Mouse (Mus musculus) lung, embryonic 15.5 days (tissue): ENCODE results near the gene Snx29. TPM values are rescaled to one million over a fixed set of nuclear protein-coding genes. Genes with fewer than 3 reads are reported as not detected.

Source experiments
- ATAC-seq: fragments of 200-750 bp; cut with Nextera tagmentation; 2 replicates; pipeline ENCODE4 v1.8.0; 2017; ENCODE audit warnings: moderate number of reproducible peaks, borderline replicate concordance; ENCODE audit not compliant: low FRiP score, low TSS enrichment; ENCODE audit errors: extremely low read depth
- H3K27ac ChIP-seq: fragments of 300-500 bp; sonication (generic); 2 replicates; pipeline ENCODE4 v1.5.1; 2015; ENCODE audit warnings: moderate library complexity, mild to moderate bottlenecking, inconsistent platforms
- H3K27me3 ChIP-seq: fragments of 300-500 bp; sonication (generic); 2 replicates; pipeline ENCODE4 v1.6.1; 2015; ENCODE audit warnings: inconsistent platforms
- H3K36me3 ChIP-seq: fragments of 300-500 bp; sonication (generic); 2 replicates; pipeline ENCODE4 v1.6.1; 2015; ENCODE audit warnings: inconsistent platforms
- H3K4me1 ChIP-seq: fragments of 300-500 bp; sonication (generic); 2 replicates; pipeline ENCODE4 v1.6.1; 2015; ENCODE audit warnings: inconsistent platforms
- H3K4me2 ChIP-seq: fragments of 300-500 bp; sonication (generic); 2 replicates; pipeline ENCODE4 v1.6.1; 2015; ENCODE audit warnings: inconsistent platforms, mild to moderate bottlenecking, moderate library complexity
- H3K4me3 ChIP-seq: fragments of 300-500 bp; sonication (generic); 2 replicates; pipeline ENCODE4 v1.5.1; 2015; ENCODE audit warnings: mild to moderate bottlenecking, inconsistent platforms
- H3K9ac ChIP-seq: fragments of 300-500 bp; sonication (generic); 2 replicates; pipeline ENCODE4 v1.6.1; 2015; ENCODE audit warnings: inconsistent platforms
- H3K9me3 ChIP-seq: fragments of 300-500 bp; sonication (generic); 2 replicates; pipeline ENCODE4 v1.6.1; 2016; ENCODE audit warnings: inconsistent platforms
- WGBS: fragments of 180-500 bp; shearing (Covaris S2); methylation state at CpG from one replicate; pipeline ENCODE4 v1.1.7; 2015; 5-methylcytosine and 5-hydroxymethylcytosine counted together
- polyA plus RNA-seq: library from polyadenylated mRNA; unstranded; fragments of >200 nt; fragmentation: Nextera tagmentation; extraction: Ambion mirVana; gene quantifications from 2 replicates; pipeline ENCODE4 v1.2.1, GENCODE M21; 2015

The Snx29 gene
- polyA plus RNA-seq, 1 experiment from 2014 or later = 12.6 TPM

DNA sequence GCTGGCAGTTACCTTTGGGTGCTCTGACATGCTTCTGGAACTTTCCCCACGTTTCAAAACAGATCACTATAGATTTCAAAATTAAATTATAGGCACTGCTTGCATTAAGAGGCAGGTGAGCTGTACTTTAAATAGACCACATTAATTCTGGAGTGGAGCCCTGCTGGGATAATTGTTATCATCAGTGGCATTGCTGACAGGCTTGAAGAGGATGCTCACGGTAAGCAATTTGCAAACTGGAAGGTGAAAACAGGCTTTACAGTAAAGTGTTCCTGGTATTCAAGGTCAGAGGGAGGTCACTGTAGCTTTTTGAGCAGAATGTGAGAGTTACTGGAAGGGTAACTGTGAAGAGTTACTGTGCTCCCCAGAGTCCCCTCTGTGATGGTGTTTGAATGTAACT lies 66.6 kb downstream of the Snx29 start:
- Histone ChIP-seq H3K36me3 (no peaks in the 10 kb centered on the region), H3K27ac (no peak overlapping the region), H3K4me3 (no peak overlapping the region), H3K4me1 (no peaks in the 10 kb centered on the region), H3K9me3 (no peaks in the 10 kb centered on the region), H3K27me3 (no peaks in the 10 kb centered on the region), H3K4me2 (no peak overlapping the region), H3K9ac (no peak overlapping the region)
- 33% methylated on average over 2 of the region's 2 CpGs for WGBS
- no peak for ATAC-seq

- no peak for ATAC-seq
- 51% methylated on average over 2 of the region's 2 CpGs for WGBS
Observed at GRCm38 (mm10) chr16:11396570-11396969, 73.9 kb downstream of the Snx29 start.

GRCm38 (mm10) chr16:11399386-11399785 lies 76.7 kb downstream of the Snx29 start:
- H3K36me3 ChIP-seq = 0 out of 2 replicates have a peak, but pooled peaks cover 4% of the 10 kb centered on the region
- ATAC-seq = no peak

More at GRCm38 (mm10) chr16:11396570-11396969, 73.9 kb downstream of the Snx29 start:
- H3K9me3 ChIP-seq = no peaks in the 10 kb centered on the region
- H3K36me3 ChIP-seq = no peaks in the 10 kb centered on the region
- no peak overlapping the region for H3K4me3 ChIP-seq
- no peak overlapping the region for H3K4me2 ChIP-seq
- H3K4me1 ChIP-seq = no peaks in the 10 kb centered on the region
- H3K9ac ChIP-seq = no peak overlapping the region
- H3K27me3 ChIP-seq = no peaks in the 10 kb centered on the region
- no peak overlapping the region for H3K27ac ChIP-seq

GRCm38 (mm10) chr16:11399845-11400565 lies 77.3 kb downstream of the Snx29 start:
- Histone ChIP-seq H3K4me1 (no peaks in the 10 kb centered on the region), H3K36me3 (0 out of 2 replicates have a peak, but pooled peaks cover 4% of the 10 kb centered on the region)

More at GRCm38 (mm10) chr16:11399386-11399785, 76.7 kb downstream of the Snx29 start:
- H3K9ac ChIP-seq = no peak overlapping the region
- H3K27me3 ChIP-seq = no peaks in the 10 kb centered on the region
- WGBS = 88% methylated on average over 4 of the region's 4 CpGs
- no peak overlapping the region for H3K4me3 ChIP-seq
- no peak overlapping the region for H3K4me2 ChIP-seq
- H3K9me3 ChIP-seq = no peaks in the 10 kb centered on the region
- H3K4me1 ChIP-seq = no peaks in the 10 kb centered on the region
- no peak overlapping the region for H3K27ac ChIP-seq

DNA sequence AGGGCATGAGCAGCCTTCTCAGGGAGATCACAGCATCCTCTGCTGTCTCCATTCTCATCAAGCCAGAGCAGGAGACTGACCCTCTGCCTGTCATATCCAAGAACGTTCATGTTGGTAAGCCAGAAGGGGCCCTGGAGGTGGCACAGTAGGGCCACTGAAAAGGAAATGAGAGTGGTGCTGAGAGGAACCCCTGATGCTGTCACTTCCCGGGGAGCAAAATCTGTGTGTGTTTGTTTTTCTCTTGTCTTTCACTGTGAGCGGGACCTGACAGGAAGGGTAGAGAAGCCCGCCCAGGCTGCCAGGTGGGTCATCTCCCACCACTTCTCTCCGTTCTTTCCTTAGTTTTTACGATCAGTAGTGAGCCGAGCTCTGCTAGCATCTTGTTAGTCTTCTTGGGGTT lies 78.2 kb downstream of the Snx29 start:
- no peaks in the 10 kb centered on the region for H3K27me3 ChIP-seq
- 46% methylated on average over 7 of the region's 7 CpGs for WGBS
- no peak overlapping the region for H3K4me2 ChIP-seq
- no peak overlapping the region for H3K9ac ChIP-seq
- H3K9me3 ChIP-seq = no peaks in the 10 kb centered on the region
- no peak overlapping the region for H3K27ac ChIP-seq
- H3K4me1 ChIP-seq = no peaks in the 10 kb centered on the region
- no peak overlapping the region for H3K4me3 ChIP-seq
- H3K36me3 ChIP-seq = 0 out of 2 replicates have a peak, but pooled peaks cover 4% of the 10 kb centered on the region
- ATAC-seq = no peak

More at GRCm38 (mm10) chr16:11399845-11400565, 77.3 kb downstream of the Snx29 start:
- no peak overlapping the region for H3K9ac ChIP-seq
- no peak for ATAC-seq
- no peak overlapping the region for H3K4me3 ChIP-seq
- no peak overlapping the region for H3K27ac ChIP-seq
- WGBS = 89% methylated on average over 6 of the region's 6 CpGs
- H3K27me3 ChIP-seq = no peaks in the 10 kb centered on the region
- no peaks in the 10 kb centered on the region for H3K9me3 ChIP-seq
- H3K4me2 ChIP-seq = no peak overlapping the region

DNA sequence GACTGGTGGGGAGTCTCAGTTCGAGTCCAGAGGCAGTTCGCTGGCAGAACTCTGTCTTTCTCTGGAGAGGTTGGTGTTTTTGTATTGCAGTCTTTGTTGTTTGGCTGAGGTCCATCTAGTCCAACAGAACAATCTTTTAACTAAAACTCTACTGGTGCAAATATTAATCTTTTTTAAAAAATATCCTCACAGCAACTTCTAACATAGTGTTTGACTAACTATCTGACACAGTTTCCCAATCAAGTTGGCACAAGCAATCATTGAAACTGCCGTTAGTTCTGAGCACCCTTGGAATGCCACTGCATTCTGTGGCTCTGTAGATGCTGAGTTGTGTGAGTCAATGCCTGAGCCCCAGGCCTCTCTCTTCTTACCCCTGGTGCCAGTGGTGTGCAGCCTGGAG lies 82.5 kb downstream of the Snx29 start:
- no peaks in the 10 kb centered on the region for H3K9me3 ChIP-seq
- no peaks in the 10 kb centered on the region for H3K27me3 ChIP-seq
- peaks cover 9% of the 10 kb centered on the region for H3K4me1 ChIP-seq
- 70% methylated on average over 3 of the region's 3 CpGs for WGBS
- no peak for ATAC-seq
- 0 out of 2 replicates have a peak, but pooled peaks cover 4% of the 10 kb centered on the region for H3K36me3 ChIP-seq
- no peak overlapping the region for H3K4me3 ChIP-seq
- no peak overlapping the region for H3K9ac ChIP-seq
- H3K4me2 ChIP-seq = no peak overlapping the region
- H3K27ac ChIP-seq = no peak overlapping the region

- H3K27me3 ChIP-seq = no peaks in the 10 kb centered on the region
- H3K4me3 ChIP-seq = no peak overlapping the region
- H3K9me3 ChIP-seq = no peaks in the 10 kb centered on the region
- WGBS = 87% methylated on average over 5 of the region's 5 CpGs
- no peak overlapping the region for H3K27ac ChIP-seq
- 0 out of 2 replicates have a peak, but pooled peaks cover 4% of the 10 kb centered on the region for H3K36me3 ChIP-seq
- H3K4me2 ChIP-seq = no peak overlapping the region
- ATAC-seq = no peak
- H3K9ac ChIP-seq = no peak overlapping the region
- H3K4me1 ChIP-seq = peaks cover 9% of the 10 kb centered on the region
Observed at GRCm38 (mm10) chr16:11406201-11406600, 83.5 kb downstream of the Snx29 start.

DNA sequence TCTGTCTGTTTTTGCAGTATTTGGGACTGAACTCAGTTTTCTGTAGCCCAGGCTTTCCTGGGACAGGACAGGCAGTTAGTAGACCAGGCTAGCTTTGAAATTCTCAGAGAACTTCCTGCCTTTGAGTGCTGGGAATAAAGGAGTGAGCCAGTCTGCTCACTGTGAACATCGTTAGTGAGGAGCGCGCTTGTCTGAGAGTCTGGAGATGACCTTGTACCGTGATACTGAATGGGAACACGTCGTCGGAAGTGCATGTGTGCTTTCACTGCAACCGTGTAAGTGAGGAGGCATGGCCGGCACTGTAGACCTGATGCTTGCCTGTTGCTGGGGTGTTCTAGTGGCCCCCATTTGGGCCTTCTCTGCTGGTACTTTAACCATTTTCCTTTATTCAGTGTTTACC lies 83.9 kb downstream of the Snx29 start:
- 0 out of 2 replicates have a peak, but pooled peaks cover 4% of the 10 kb centered on the region for H3K36me3 ChIP-seq
- no peak overlapping the region for H3K27ac ChIP-seq
- no peak for ATAC-seq
- H3K9me3 ChIP-seq = no peaks in the 10 kb centered on the region
- no peak overlapping the region for H3K4me3 ChIP-seq
- WGBS = 78% methylated on average over 9 of the region's 9 CpGs
- H3K9ac ChIP-seq = no peak overlapping the region
- H3K4me2 ChIP-seq = no peak overlapping the region
- H3K4me1 ChIP-seq = peaks cover 9% of the 10 kb centered on the region
- H3K27me3 ChIP-seq = no peaks in the 10 kb centered on the region

GRCm38 (mm10) chr16:11407932-11408620 lies 85.4 kb downstream of the Snx29 start:
- peak; percentile 57; the same call in 1 of the 2 replicates for ATAC-seq
- WGBS = 51% methylated on average over 8 of the region's 8 CpGs
- Histone ChIP-seq H3K9me3 (no peaks in the 10 kb centered on the region), H3K27me3 (no peaks in the 10 kb centered on the region), H3K4me1 (peaks cover 9% of the 10 kb centered on the region), H3K36me3 (no peaks in the 10 kb centered on the region), H3K27ac (peak overlapping the region; percentile 74; the same call in 1 of the 2 replicates), H3K4me3 (no peak overlapping the region), H3K4me2 (no peak overlapping the region; the same call in 1 of the 2 replicates), H3K9ac (no peak overlapping the region)

GRCm38 (mm10) chr16:11408726-11409125 lies 86.0 kb downstream of the Snx29 start:
- H3K4me1 ChIP-seq = peaks cover 9% of the 10 kb centered on the region
- no peak for ATAC-seq
- no peak overlapping the region for H3K4me2 ChIP-seq
- WGBS = 80% methylated on average over 4 of the region's 4 CpGs
- no peak overlapping the region for H3K9ac ChIP-seq
- H3K27ac ChIP-seq = 0 out of 2 replicates have a peak overlapping the region, but pooled peaks have one; percentile 3
- no peaks in the 10 kb centered on the region for H3K27me3 ChIP-seq
- H3K9me3 ChIP-seq = no peaks in the 10 kb centered on the region
- H3K36me3 ChIP-seq = no peaks in the 10 kb centered on the region
- no peak overlapping the region for H3K4me3 ChIP-seq

GRCm38 (mm10) chr16:11414631-11415030 lies 91.9 kb downstream of the Snx29 start:
- H3K27ac ChIP-seq = no peak overlapping the region

DNA sequence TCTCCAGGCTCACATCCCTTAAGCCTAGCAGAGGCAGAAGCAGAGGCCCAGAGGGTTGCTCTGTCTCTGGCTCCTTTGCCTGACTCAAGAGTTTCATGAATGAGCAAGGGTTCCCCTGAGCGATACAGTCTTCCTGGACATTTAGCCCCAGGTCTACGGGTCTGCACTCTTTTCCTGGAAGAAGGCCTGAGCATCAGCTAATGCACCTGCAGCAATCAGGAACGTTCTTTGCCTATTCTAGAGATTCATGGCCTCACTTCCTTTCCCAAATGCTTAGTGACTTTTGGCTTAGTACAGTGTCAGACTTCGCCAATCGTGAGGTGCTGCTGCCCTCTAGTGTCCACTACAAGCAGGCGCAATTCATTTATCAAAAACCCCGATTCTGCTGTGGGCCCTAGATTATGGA lies 95.5 kb downstream of the Snx29 start:
- Histone ChIP-seq H3K27ac (no peak overlapping the region), H3K9me3 (0 out of 2 replicates have a peak, but pooled peaks cover 2% of the 10 kb centered on the region), H3K4me3 (no peak overlapping the region), H3K27me3 (no peaks in the 10 kb centered on the region), H3K4me1 (no peaks in the 10 kb centered on the region), H3K4me2 (no peak overlapping the region), H3K36me3 (no peaks in the 10 kb centered on the region), H3K9ac (no peak overlapping the region)
- peak; percentile 65; the same call in 1 of the 2 replicates for ATAC-seq
- WGBS = 14% methylated on average over 7 of the region's 7 CpGs

More at GRCm38 (mm10) chr16:11414631-11415030, 91.9 kb downstream of the Snx29 start:
- Histone ChIP-seq H3K4me1 (no peaks in the 10 kb centered on the region), H3K9me3 (no peaks in the 10 kb centered on the region), H3K4me2 (no peak overlapping the region), H3K9ac (no peak overlapping the region), H3K36me3 (no peaks in the 10 kb centered on the region), H3K27me3 (no peaks in the 10 kb centered on the region), H3K4me3 (no peak overlapping the region)
- 75% methylated on average over 2 of the region's 2 CpGs for WGBS
- ATAC-seq = no peak
